Mouse (Mus musculus): ENCODE measurements around the gene Cacna1e.

Gene Cacna1e

DNA sequence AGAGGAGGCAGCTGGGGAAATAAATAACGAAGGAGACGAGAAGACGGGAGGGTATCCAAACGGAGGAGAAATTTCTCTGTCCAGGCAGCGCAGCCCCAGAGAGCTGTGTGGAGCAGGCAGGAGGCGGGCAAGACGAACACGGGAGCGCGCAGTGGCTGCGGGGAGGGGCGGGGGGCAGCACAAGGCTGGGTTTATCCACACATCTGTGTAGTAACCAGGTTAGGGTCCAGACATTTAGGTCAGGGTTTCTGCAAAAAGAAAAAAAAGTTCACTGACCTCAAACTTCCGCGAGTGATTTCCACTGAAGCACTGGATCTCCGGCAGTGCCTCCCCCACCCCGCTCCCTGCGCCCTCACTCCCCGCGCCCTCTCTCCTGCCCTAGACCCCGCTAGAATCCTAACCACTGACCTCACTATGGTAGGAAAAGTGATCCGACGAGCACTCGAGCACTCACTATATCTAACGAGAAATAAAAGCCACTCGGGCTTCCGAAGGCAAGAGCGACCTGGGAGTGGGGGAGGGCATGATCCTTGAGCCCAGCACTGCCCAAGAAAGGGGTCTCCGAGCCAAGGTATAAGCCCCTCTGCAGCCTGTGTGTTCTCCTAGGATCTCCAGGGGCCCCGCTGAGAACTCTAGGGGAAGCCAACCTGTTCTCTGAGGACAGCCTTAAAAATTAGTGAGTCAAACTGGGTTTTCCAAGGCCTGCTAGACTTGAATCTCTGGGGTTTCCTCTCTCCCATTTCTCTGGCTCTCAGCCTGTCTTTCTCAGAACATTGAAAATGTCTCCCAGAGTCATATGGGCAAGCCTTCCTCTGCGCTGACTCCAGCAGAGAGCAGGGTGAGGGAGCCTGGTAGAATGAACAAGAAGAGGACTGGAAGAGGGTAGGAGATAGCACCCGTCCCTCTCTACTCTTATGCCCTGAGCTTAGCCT, at the start of gene Cacna1e:
Gene Cacna1e, minus strand, starts transcription at position 227 of the 932 bp plus-strand sequence.
- DNase-seq, result peak; percentile 53

DNA sequence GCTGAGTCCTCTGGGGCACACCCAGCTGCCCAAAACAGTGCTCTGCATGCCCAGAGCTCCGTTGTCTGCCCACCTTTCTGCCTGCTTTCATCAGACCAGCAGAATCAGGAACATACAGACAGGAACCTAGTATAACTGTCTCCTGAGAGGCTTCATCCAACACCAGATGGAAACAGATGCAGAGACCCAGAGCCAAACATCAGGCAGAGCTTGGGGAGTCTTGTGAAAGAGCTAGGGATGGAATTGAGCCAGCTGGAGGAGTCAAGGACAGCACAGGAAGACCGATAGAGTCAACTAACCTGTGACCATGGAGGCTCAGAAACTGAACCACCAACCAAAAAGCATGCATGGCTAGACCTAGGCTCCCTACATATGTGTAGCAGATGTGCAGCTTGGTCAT, 34.1 kb upstream of the Cacna1e start:
- DNase-seq, result no peak

DNA sequence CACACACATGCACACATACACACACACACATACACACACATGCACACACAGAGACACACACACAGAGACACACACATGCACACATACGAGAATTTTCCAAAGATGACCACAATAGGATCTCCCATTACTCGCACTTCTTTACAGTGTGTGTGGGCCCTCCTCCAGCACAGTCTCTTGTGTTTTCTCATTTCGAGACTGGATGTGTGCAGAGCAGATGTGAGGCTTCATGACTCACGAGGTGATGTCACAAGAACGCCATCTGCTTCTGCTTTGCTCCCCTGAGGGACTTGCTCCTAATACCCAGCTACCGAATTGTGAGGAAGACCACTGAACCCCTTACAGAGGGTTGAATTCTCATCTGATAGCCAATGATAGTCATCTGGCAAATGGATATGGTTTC, 33.1 kb upstream of the Cacna1e start:
- no peak for DNase-seq

DNA sequence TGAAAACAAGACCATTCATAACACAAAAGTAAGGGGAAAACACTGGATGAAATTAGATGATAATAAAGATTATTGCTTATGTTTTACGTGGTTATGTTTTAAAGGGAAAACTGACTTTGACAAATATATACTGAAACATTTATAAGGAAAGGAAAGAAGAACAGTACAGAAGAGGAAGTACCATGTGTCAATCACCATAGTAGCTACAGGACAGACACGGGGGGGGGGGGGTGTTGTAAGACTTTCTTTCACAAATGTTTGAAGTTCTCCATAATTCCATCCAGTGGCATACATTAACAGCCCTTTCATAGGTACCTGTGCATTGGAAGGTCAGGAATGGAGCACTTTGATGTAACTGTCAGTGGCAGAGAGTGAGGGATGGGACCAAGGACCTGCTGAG, 25.3 kb upstream of the Cacna1e start:
- no peak for DNase-seq

DNA sequence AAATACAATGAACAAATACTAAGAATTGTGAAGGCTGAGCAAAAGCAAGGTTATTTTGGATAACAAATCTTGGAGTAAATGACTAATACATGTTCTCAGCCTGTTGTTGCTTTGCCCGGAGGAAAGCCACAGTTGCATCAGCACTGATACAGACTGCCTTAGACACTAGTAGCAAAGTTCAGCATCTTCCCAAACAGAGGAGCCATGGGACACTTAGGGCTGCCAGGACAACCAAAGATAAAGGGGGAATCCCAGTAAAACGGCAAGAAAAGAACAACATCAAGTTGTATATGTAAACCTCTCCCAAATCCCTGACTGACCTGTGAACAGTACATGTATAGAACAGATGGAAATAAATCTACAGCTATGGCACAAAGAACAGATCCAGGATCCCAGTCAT, 13.1 kb upstream of the Cacna1e start:
- DNase-seq, result no peak

GRCm38 (mm10) chr1:154890244-154890643, 5.9 kb upstream of the Cacna1e start:
- peak; percentile 8 for DNase-seq

- no peak for DNase-seq
These were observed 4.2 kb upstream of the Cacna1e start for GRCm38 (mm10) chr1:154888495-154888894.

DNA sequence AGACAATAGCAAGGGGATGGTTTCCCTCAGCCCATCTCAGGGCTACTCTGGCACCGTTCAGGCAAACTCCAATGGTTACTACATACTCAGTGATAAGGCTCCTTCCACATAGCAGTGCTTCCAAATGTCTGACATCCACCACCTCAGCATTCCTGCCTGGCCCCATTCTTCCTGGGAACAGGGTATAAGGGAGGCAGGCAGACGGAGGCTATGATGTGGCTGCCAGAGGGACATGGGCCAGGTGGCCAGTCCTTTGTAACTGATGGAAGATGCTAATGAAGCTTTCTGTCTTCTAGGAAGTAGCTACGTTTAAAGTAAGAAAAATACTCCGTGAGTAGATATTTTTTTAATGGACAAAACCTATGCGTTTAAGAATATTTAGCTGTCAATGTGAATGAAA, 3.7 kb upstream of the Cacna1e start:
- DNase-seq, result no peak

- no peak for DNase-seq
These were observed 3.2 kb upstream of the Cacna1e start for GRCm38 (mm10) chr1:154887546-154887945.

DNA sequence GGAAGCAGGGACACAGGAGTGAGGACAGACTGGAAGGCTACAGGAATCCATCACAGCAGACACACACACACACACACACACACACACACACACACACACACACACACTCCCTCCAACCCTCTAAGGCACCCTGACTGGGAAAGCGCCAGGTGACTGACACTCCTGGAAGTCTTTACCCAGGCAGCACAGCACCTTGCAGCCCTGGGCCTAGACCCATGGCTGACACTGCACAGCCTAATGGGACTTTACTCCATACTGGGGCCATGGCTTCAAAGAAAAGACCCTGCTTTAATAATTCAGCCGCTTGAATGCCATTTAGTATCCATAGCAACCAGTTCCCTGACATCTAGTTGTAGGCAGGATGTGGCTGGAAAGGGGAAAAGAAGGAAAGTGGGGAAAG, 2.3 kb upstream of the Cacna1e start:
- DNase-seq, result peak; percentile 53

DNA sequence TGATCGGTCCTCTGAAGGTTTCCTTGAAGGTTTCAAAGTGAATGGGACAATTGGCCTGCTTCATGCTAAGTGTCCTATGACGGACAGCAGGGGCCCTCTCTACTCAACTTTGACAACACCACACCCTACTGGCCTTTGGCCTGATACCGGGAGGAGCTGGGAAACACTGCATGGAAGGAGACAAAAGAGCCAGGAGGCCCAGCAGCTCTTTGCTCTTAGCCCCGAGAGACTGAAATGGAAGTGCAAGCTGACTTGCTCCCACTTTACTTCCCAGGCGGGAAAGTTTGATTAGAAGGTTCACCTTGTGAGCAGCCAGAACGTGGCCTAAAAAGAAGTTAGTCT, 877 bp upstream of the Cacna1e start:
- DNase-seq, result peak; percentile 9

GRCm38 (mm10) chr1:154883596-154884191, 607 bp downstream of the Cacna1e start:
- DNase-seq, result peak; percentile 26

- no peak for DNase-seq
These were observed 18.3 kb downstream of the Cacna1e start for GRCm38 (mm10) chr1:154865981-154866380.

- DNase-seq, result no peak
These were observed 22.9 kb downstream of the Cacna1e start for GRCm38 (mm10) chr1:154861416-154861815.

DNA sequence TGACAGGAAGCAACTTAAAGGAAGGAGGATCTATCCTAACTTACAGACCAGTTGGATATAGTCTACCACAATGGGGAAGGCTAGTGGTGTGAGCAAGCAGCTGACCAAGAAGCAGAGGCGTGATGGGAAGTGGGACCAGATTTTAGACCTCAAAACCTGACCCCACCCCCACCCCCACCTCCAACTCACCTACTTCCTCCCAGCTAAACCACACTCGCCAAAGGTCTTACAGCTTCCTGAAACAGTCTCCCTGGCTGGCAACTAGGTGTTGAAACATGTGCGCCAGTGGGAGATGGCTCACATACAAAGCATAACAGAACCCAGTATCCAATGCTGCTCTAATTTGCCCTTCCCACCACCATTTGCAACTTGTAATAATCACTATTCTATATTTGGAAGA, 29.7 kb downstream of the Cacna1e start:
- DNase-seq, result no peak

GRCm38 (mm10) chr1:154850515-154851287, 33.6 kb downstream of the Cacna1e start:
- DNase-seq, result no peak

GRCm38 (mm10) chr1:154848683-154849579, 35.4 kb downstream of the Cacna1e start:
- no peak for DNase-seq

- no peak for DNase-seq
These were observed 37.4 kb downstream of the Cacna1e start for GRCm38 (mm10) chr1:154846900-154847299.

DNA sequence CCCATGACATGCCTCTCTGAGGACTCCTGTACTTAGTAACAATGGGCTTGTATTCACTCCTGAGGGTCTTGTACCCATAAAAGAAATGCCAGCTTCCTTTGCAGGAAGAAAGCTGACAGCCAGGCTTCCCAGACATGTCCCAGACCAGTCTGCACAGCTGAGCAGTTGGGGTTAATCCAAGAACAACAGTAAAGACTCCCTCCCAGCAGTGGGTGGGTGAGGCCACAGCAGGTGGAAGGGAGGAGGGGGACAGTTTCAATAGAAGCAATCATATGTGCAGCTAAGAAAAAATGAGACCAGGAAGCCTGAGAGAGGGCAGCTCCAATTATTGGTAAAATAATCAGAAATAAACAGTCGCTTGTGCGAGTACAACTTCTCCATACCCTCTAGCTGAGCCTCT, 40.9 kb downstream of the Cacna1e start:
- no peak for DNase-seq

- DNase-seq, result no peak
These were observed 42.0 kb downstream of the Cacna1e start for GRCm38 (mm10) chr1:154842336-154842735.

DNA sequence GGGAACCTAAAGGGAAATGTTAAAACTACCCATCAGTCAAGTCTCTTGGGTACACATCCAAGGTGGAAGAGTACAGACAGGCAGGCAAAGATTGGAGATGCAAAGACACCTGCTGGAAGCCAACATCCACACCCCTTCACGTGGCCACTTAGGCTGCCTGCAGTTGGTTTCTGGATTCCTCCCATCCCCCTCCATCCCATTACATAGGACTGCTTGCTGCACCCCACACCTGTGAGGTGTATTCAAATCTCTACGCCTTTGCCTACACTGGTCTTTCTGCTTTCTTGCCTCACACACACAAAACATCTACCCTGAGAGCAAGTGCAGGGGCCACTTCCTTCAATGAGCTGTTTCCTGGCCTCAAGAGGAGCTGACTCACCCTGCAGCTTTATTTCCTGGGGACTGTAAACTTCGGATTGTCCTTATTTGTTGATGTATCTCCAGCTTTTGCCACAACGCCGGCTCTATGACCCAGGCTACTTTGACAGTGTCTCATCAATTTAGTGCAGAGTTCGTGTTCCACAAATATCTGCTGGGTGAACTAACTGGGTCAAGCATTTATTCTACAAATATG, 43.2 kb downstream of the Cacna1e start:
- no peak for DNase-seq

- no peak for DNase-seq
These were observed 45.0 kb downstream of the Cacna1e start for GRCm38 (mm10) chr1:154839272-154839671.
